Mouse (Mus musculus) cortical plate, adult 2 months (tissue): ENCODE results near the gene Dagla.

Experiments used
- CTCF ChIP-seq: fragments of 200-500 bp; IDR thresholded peaks from 2 replicates; pipeline ENCODE4 v1.5.1; 2011; ENCODE audit warnings: mild to moderate bottlenecking, control low read depth, low read length; ENCODE audit not compliant: insufficient read depth; ENCODE audit errors: extremely low read depth
- POLR2A ChIP-seq: fragments of 200-500 bp; IDR thresholded peaks from 2 replicates; pipeline ENCODE4 v1.6.1; 2011; ENCODE audit warnings: mild to moderate bottlenecking, low read length, control low read depth; ENCODE audit not compliant: insufficient read depth; ENCODE audit errors: extremely low read depth

DNA sequence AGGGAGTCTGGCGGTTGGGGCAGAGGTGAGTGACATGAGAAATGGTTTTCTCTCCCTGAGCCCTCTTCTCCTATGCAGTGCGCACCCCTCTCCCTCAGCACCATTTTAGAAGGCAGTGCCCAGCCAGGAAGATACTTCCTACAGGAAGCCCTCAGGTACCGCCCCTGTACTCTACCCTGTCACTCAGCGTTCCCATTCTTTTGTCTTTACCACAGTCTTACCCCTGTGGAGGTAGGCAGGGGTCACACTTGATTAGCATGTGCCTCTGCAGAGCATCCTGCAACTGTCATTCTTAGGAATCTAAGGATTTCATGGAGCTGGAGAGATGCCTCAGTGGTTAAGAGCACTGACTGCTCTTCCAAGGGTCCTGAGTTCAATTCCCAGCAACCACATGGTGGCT, 81.1 kb downstream of the Dagla start:
- TF ChIP-seq CTCF (no peak), POLR2A (no peak)
